Mouse (Mus musculus): ENCODE results near the gene Tas1r3. TPM values are rescaled to one million over a fixed set of nuclear protein-coding genes. Genes with fewer than 3 reads are reported as not detected.

Gene Tas1r3
- polyA plus RNA-seq, 1 experiment = not detected

- H3K27ac ChIP-seq (replicated peaks; ENCODE audit: low read depth, low read length) = peak overlapping the region; percentile 76
- peaks cover 19% of the 10 kb centered on the region for H3K4me1 ChIP-seq (ENCODE audit: control insufficient read depth, insufficient read depth, insufficient read length, low read length)
- peak overlapping the region; percentile 58 for H3K4me3 ChIP-seq (ENCODE audit: insufficient read depth, low read depth, low read length)
Observed at GRCm38 (mm10) chr4:155840076-155841002, 22.8 kb downstream of the Tas1r3 start.

GRCm38 (mm10) chr4:155839483-155839910 lies 23.7 kb downstream of the Tas1r3 start, which contains the start of gene Mxra8:
Gene Mxra8, plus strand, starts transcription at chr4:155839680.
- Histone ChIP-seq H3K27ac (replicated peaks; ENCODE audit: low read depth, low read length) (peak within 1 kb of the TSS; percentile 92), H3K4me3 (ENCODE audit: insufficient read depth, low read depth, low read length) (peak within 1 kb of the TSS; percentile 58), H3K4me1 (ENCODE audit: control insufficient read depth, insufficient read depth, insufficient read length, low read length) (peaks cover 19% of the 10 kb centered on the region)

GRCm38 (mm10) chr4:155838187-155839153 lies 24.7 kb downstream of the Tas1r3 start:
- Histone ChIP-seq H3K4me3 (ENCODE audit: insufficient read depth, low read depth, low read length) (no peak overlapping the region), H3K27ac (replicated peaks; ENCODE audit: low read depth, low read length) (peak overlapping the region; percentile 92), H3K4me1 (ENCODE audit: control insufficient read depth, insufficient read depth, insufficient read length, low read length) (peaks cover 23% of the 10 kb centered on the region)

- H3K4me1 ChIP-seq (ENCODE audit: control insufficient read depth, insufficient read depth, insufficient read length, low read length) = peaks cover 25% of the 10 kb centered on the region
- H3K27ac ChIP-seq (replicated peaks; ENCODE audit: low read depth, low read length) = peak overlapping the region; percentile 92
- no peak overlapping the region for H3K4me3 ChIP-seq (ENCODE audit: insufficient read depth, low read depth, low read length)
Observed at GRCm38 (mm10) chr4:155837404-155838010, 25.7 kb downstream of the Tas1r3 start.

GRCm38 (mm10) chr4:155833836-155834235 lies 29.3 kb downstream of the Tas1r3 start:
- Histone ChIP-seq H3K4me1 (ENCODE audit: control insufficient read depth, insufficient read depth, insufficient read length, low read length) (peaks cover 21% of the 10 kb centered on the region), H3K4me3 (ENCODE audit: insufficient read depth, low read depth, low read length) (no peak overlapping the region), H3K27ac (replicated peaks; ENCODE audit: low read depth, low read length) (peak overlapping the region; percentile 60)

- peaks cover 19% of the 10 kb centered on the region for H3K4me1 ChIP-seq (ENCODE audit: control insufficient read depth, insufficient read depth, insufficient read length, low read length)
- H3K4me3 ChIP-seq (ENCODE audit: insufficient read depth, low read depth, low read length) = no peak overlapping the region
- no peak overlapping the region for H3K27ac ChIP-seq (replicated peaks; ENCODE audit: low read depth, low read length)
Observed at GRCm38 (mm10) chr4:155833234-155833633, 29.9 kb downstream of the Tas1r3 start.

GRCm38 (mm10) chr4:155832321-155832720 lies 30.8 kb downstream of the Tas1r3 start:
- H3K4me3 ChIP-seq (ENCODE audit: insufficient read depth, low read depth, low read length) = peak overlapping the region; percentile 80

GRCm38 (mm10) chr4:155831831-155832230 lies 31.3 kb downstream of the Tas1r3 start:
- H3K27ac ChIP-seq (replicated peaks; ENCODE audit: low read depth, low read length) = peak overlapping the region; percentile 77
- H3K4me3 ChIP-seq (ENCODE audit: insufficient read depth, low read depth, low read length) = peak overlapping the region; percentile 80
- H3K4me1 ChIP-seq (ENCODE audit: control insufficient read depth, insufficient read depth, insufficient read length, low read length) = peaks cover 10% of the 10 kb centered on the region

More at GRCm38 (mm10) chr4:155832321-155832720, 30.8 kb downstream of the Tas1r3 start:
- Histone ChIP-seq H3K4me1 (ENCODE audit: control insufficient read depth, insufficient read depth, insufficient read length, low read length) (peaks cover 11% of the 10 kb centered on the region), H3K27ac (replicated peaks; ENCODE audit: low read depth, low read length) (peak overlapping the region; percentile 77)

- Histone ChIP-seq H3K4me1 (ENCODE audit: control insufficient read depth, insufficient read depth, insufficient read length, low read length) (peaks cover 10% of the 10 kb centered on the region), H3K4me3 (ENCODE audit: insufficient read depth, low read depth, low read length) (peak within 1 kb of the TSS; percentile 80), H3K27ac (replicated peaks; ENCODE audit: low read depth, low read length) (peak within 1 kb of the TSS; percentile 77)
Observed at GRCm38 (mm10) chr4:155831205-155831766, 31.9 kb downstream of the Tas1r3 start, which contains the start of gene Aurkaip1. Gene Aurkaip1, plus strand, starts transcription at chr4:155831272.

- H3K4me3 ChIP-seq (ENCODE audit: insufficient read depth, low read depth, low read length) = 0 out of 2 replicates have a peak overlapping the region, but pooled peaks have one; percentile 8
- H3K27ac ChIP-seq (replicated peaks; ENCODE audit: low read depth, low read length) = no peak overlapping the region
- H3K4me1 ChIP-seq (ENCODE audit: control insufficient read depth, insufficient read depth, insufficient read length, low read length) = peaks cover 10% of the 10 kb centered on the region
Observed at GRCm38 (mm10) chr4:155830596-155830995, 32.6 kb downstream of the Tas1r3 start.

GRCm38 (mm10) chr4:155829866-155830265 lies 33.3 kb downstream of the Tas1r3 start:
- H3K4me1 ChIP-seq (ENCODE audit: control insufficient read depth, insufficient read depth, insufficient read length, low read length) = peaks cover 10% of the 10 kb centered on the region
- H3K4me3 ChIP-seq (ENCODE audit: insufficient read depth, low read depth, low read length) = no peak overlapping the region
- no peak overlapping the region for H3K27ac ChIP-seq (replicated peaks; ENCODE audit: low read depth, low read length)

GRCm38 (mm10) chr4:155823443-155823842 lies 39.7 kb downstream of the Tas1r3 start:
- no peak overlapping the region for H3K27ac ChIP-seq (replicated peaks; ENCODE audit: low read depth, low read length)
- H3K4me3 ChIP-seq (ENCODE audit: insufficient read depth, low read depth, low read length) = no peak overlapping the region

GRCm38 (mm10) chr4:155821025-155821424 lies 42.1 kb downstream of the Tas1r3 start:
- no peak overlapping the region for H3K4me3 ChIP-seq (ENCODE audit: insufficient read depth, low read depth, low read length)
- no peaks in the 10 kb centered on the region for H3K4me1 ChIP-seq (ENCODE audit: control insufficient read depth, insufficient read depth, insufficient read length, low read length)
- H3K27ac ChIP-seq (replicated peaks; ENCODE audit: low read depth, low read length) = no peak overlapping the region

More at GRCm38 (mm10) chr4:155823443-155823842, 39.7 kb downstream of the Tas1r3 start:
- no peaks in the 10 kb centered on the region for H3K4me1 ChIP-seq (ENCODE audit: control insufficient read depth, insufficient read depth, insufficient read length, low read length)

- no peak overlapping the region for H3K4me3 ChIP-seq (ENCODE audit: insufficient read depth, low read depth, low read length)
- peaks cover 8% of the 10 kb centered on the region; the same call in 1 of the 2 replicates for H3K4me1 ChIP-seq (ENCODE audit: control insufficient read depth, insufficient read depth, insufficient read length, low read length)
- no peak overlapping the region for H3K27ac ChIP-seq (replicated peaks; ENCODE audit: low read depth, low read length)
Observed at GRCm38 (mm10) chr4:155817533-155817932, 45.6 kb downstream of the Tas1r3 start.
